Mouse (Mus musculus) thymus, postnatal 4 days (tissue): ENCODE results near the gene Olfr1325.
"Not testable (repeated sequence)": the region's sequence is repeated elsewhere in the genome, so short reads cannot be mapped to it uniquely, and the experiment has no call there.

ENCODE experiments used
- DNase-seq: peaks from one replicate; pipeline ENCODE4 v3.0.0; 2021

Olfr1325 gene

DNA sequence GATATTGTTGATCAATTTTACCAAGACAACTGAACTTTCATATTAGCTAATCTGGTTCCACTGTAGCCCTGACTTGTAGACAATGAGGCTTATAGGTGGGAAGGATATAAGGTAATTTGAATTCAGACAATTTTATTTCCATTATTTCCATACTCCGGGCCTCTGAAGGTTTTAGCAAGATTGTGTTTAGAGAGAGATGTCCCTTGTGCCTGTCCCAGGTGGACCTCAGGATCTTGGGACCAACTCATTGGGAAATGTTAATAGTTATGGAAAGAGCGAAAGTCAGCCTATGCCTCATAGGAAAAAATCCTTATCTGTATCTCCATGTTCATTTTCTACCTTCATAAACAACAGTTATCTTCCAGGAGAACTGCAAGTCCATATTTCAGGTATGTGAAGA, at the start of gene Olfr1325:
Gene Olfr1325, plus strand, starts transcription at position 301 of the 400 bp plus-strand sequence.
- no peak for DNase-seq

DNA sequence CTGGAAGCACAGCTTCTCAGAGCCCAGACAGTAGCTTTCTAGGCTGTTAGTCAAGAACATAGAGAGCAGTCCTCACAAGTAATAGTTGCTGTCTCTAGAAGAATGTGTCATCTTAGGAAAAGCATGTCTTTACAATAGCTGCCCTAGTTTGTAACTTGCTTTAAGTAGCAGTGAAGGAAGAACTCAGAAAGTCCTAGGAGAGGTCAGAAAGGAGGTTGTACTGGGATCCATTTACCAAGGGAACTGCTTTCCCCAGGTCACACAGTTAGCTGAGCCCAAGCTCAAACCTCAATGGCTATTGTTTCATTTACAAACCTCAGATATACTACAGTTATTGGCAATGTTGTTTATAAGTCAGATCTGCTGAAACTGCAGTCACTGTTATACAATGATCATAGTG, 17.7 kb upstream of the Olfr1325 start, which contains the start of gene Olfr1326-ps1:
Gene Olfr1326-ps1, minus strand, starts transcription at position 101 of the 400 bp plus-strand sequence.
- no peak for DNase-seq

DNA sequence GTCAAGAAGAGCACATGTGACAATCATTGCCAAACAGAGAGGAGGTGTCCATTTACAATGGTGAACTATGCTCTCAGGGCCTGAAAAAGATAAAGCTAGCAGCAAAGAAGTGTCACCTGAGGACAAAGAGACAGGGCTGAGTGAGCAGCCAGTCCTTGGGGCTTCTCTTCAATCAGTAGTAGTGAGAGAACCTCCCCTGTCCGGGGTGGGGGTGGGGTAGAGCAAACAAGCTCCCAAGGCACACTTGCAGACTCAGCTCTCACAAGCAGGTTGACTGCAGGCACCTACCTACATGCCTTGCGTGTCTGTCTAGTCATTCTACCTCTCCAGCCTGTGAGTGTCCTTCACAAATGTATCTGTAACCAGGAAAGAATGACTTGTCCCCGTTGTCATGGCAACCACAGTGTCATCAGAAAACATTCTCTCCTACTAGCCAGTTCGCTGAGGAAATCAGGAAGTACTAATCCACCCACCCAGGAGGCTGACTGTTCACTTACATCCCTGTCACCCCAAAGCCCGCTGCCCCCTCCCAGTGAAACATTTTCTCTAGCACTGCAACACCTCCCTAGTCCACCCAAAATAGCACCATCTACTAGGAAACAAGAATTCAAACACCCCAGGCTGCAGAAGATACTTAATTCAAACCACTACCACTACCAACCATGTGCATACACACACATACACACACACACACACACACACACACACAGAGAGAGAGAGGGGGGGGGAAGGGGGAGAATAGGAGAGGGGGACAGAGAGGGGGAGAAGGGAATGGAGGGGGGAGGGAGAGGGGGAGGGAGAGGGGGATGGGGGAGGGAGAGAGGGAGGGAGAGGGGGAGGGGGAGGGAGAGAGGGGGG, 53.2 kb downstream of the Olfr1325 start, which contains the start of gene Gm5640:
Gene Gm5640, minus strand, starts transcription at position 170 of the 858 bp plus-strand sequence.
- not testable (repeated sequence) for DNase-seq

DNA sequence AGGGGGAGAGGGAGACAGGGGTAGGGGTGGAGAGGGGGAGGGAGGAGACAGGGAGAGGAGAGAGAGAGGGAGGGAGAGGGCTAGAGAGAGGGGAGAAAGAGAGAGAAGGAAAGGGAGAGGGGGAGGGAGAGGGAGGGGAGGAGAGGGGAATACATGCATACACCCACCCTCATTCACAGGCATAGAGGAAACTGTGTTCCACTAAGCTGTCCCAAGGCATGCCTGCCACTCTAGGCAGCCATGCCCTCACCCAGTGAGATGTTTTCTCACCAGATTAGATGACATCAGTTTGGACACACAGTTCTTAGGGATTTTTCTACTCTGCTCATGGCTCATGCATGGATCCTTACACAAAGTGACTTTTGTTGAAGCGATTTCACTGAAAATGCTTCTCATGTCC, 53.9 kb downstream of the Olfr1325 start:
- DNase-seq, result not testable (repeated sequence)
